Mouse (Mus musculus) spleen, postnatal 36 days (tissue): ENCODE measurements around the gene Mpp3.
A peak's percentile ranks its signal among the peaks of the same experiment; 100 is the strongest.

Experiments
- DNase-seq, 2 experiments: peaks; one replicate each; pipeline ENCODE4 v3.0.0; 2022; ENCODE audit warnings: low spot score in 2 of 2, mixed read lengths in 1 of 2

Gene Mpp3

DNA sequence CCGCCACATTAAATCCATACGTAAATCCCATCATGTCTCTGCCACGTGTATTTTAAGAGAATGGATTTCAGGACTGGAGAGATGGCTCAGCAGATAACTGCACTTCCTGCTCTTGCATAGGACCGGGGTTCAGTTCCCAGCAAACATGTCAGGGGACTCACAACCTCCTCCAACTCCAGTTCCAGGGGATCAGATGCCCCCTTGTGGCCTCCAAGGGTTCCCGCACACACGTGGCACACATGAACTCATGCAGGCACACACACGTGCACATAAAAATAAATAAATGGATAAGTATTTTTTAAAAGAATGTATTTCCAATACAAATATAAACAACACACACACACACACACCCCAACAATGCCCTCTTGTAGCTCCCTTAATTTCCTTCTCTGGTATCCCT is 51.3 kb downstream of the Mpp3 start:
- no peak for DNase-seq

DNA sequence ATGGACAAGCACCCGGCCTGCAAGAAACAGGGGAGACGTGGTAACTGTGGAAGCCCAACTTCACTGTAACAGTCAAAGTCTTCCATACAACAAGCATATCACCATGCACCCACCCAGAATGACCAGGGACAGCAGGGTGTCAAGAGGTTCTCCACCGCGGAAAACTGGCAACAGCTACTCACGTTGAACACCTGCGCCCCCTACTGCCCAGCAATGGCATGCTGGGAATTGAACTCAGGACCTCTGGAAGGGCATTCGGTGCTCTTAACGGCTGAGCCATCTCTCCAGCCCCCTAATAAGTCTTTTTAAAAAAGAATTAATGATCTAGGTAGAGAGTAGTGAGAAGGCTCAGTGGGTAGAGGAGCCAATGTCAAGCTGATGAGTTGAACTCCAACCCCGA is 53.3 kb downstream of the Mpp3 start:
- DNase-seq = no peak

DNA sequence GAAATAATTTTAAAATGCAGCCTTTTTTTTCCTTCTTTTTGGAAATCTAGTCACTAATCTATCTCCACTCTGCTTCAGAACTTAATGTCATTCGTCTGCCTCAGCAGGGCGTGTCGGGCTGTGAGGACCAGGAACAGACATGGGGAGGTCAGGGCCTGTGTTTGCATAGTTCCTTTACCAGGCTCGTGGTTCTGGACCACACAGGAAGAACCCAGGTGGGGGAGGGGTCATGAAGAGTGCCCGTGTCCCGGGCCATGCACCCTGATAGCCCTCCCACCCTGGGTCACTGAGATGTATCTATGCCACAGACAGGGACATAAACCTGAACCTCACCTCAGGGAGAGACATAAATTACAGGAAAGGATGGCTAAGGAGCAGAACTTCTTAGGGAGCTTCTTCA is 54.1 kb downstream of the Mpp3 start:
- DNase-seq = no peak

DNA sequence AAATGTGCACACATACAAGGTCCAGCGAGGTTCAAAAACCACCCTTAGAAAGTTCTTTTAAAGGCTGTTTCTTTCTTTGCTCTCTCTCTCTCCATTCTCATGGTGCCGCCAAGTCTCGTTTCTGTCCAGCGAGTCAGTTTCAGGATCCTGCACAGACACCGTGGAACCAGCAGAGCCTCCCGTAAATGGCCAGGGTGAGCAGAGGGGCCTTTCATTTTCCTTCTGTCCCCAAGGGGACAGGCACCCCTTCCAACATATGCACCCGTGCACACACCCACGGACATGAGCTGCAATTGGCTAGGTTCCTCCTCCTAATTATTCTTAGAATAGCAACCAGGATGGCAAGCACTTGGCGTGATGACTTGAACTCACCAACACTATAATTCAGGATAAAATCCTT is 54.8 kb downstream of the Mpp3 start:
- DNase-seq = no peak

DNA sequence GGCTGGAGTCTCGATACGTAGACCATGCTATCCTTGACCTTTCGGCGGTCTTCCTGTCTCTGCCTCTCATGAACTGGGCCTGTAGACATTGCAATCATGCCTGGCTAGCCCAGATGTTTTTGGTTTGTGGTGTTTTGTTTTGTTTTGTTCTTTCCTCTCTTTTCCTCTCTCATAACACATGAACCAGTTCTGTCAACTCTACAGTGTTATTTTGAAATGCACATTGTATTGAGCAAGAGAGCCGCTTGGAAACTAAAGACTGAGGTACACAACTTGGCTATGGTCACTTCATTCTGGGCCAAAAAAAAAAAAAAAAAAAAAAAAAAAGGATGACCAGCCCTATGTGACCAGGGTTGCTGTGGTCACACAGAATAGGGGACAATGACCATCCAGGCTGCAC is 55.6 kb downstream of the Mpp3 start:
- DNase-seq = no peak

DNA sequence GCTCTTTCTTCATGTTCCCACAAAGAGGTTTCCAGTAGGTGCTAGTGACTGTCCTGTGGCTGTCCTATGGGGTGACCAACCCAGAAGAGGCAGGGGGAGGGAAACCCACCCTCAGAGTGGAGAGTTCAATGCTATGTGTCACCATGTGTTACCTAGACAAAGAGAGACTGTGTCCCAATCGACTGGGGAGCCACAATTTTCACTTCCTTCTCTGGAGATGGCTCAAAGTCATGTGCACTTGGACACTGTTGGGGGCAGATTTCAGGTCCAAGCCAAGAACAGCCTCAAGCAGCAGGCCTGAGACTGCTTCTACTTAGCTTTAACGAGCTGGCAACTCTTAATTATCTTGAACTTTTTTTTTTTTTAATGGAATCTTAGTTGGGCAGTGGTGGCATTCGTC is 56.2 kb downstream of the Mpp3 start:
- DNase-seq = no peak

DNA sequence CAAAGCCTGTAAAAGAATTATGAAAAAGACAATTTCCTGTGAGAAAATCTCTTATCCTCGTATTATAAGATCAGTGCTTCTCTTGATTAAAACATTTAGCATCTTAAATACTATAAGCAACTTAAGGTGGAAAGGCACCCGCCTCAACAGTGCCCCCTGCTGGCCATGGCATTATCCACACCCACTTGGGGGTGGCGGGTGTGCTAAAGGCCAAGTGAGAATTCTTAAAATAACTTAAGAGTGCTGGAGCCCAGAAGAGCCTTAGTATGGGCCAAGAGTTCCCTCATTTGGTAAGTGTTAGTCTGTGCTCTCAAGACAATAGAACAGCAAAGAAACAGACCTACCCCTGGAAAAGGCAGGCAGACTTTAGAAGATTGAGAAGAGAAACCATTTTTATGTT is 56.9 kb downstream of the Mpp3 start:
- no peak for DNase-seq

DNA sequence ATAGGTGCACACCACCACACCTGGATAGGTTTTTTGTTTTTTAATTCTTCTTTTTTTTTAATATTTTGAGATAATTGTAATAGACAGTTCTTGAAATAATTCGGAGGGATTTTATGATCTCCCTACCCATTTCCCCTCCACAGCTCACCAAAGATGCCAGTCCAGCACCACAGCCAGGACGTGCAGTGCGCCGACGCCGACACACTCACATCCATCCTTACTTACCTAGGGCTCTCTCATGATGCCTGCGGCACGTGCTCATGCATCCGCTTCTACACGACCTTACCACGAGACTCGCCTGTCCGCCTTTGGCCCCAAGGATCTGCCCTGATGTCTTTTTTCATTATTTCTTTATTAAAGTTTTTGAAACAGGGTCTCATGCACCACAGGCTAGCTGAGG is 58.4 kb downstream of the Mpp3 start:
- DNase-seq = no peak

DNA sequence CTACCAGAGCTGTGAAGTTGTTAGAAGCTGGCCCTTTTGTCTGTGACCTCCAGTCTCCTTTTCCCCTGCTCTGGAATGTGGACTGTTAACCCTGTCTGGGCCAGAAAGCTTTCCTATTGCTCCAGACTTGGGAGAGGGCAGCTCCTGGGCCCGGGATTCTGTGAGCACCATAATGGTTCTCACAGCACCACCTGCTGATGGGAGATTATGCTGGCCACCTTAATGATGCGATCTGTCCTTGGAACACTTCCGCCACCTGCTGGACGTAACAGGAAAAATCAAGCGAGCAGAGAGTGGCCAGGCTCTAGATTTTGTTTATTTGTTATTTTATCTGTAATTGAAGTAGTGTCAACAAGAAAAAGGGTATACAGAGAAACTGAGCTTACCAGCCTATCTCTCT is 59.5 kb downstream of the Mpp3 start:
- DNase-seq = peak; percentile 58 to 72

DNA sequence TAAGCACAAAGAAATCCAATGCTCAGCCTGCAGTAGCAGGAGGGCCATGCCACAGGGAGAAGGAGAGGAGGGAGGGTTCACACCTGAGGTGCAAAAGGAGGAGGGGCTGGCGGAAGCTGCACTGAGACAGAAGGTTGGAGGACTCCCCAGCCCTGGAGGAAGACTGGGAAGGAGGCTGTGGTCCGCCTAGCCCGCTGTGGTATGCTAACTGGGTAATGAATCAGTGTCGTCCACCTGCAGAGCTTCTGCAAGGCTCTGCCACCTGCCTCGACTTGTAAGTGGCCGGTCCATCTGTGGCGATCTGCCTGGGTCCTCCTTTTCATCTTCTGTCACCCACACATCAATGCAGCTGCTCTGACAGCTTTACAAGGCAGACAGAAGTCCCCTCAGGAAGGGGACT is 60.0 kb downstream of the Mpp3 start:
- DNase-seq = no peak

DNA sequence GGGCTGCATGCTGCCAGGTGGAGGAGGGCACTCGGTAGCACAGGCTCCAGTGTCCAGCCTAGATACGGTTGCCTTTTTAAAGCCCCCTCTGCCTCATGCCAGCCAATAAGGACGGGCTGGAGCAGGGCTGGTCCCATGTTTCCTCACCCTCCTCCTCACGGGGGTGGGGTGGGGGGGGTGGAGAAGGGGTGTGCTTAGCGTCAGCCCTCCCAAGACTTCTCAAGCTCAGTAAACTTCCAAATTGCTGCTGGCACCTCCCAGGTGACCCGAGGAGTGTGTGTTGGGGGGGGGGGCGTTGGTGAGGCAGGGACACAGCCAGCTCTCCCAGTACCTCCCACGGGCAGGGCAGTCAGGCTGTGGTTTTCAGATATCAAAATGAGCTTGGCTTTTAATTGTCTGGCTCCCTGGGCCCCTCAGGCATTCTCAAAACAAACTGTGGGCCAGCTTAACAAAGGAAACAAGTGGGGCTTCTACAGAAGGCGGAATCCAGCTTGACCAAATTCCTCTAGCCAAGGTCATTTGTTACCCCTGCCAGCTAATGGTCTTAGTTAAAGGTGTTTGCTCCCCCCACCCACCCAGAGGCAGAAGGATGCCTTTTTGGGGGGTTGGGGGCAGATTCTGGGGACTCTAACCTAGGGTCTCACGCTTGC is 61.2 kb downstream of the Mpp3 start, which contains the start of gene Sost:
Gene Sost (minus strand): TSS at position 51 of the 650 bp plus-strand sequence.
- no peak for DNase-seq

DNA sequence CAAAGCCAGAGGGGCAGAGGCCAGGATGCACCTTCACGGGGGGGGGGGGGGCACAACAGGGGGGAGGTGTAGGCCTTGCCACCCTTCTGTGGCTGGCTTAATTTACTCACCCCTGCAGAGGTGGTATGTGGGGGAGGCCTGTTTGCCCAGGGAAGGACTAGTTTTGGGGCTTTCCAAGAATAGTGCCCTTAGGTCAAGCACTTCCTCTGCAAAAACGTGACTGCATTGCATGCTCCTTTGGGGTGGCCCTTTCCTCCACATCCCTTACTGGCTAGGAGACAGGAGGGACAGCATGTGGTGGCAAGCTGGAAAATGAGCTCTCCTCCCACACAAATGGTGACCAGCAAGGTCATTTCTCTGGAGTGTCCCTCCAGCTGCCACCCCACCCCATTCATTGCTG is 62.7 kb downstream of the Mpp3 start:
- DNase-seq = peak; percentile 12 to 37

DNA sequence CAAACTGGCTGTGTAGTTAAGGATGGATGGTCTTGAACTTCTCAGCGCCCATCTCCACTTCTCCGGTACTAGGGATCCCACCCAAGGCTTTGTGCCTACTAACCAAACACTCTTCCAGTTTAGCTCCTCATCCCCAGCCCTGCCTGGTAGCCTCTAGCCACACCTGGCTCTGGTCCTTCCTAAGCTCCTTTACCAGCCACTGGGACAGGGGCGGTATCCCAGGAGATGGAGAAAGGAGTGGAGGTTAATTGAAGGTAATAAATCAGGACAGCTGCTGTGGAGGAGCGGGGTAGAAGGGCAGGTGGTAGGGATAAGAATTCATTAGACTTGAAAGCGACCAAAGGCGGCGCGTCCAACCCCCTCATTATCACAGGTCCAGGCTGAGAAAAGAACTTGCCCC is 63.6 kb downstream of the Mpp3 start:
- no peak for DNase-seq

DNA sequence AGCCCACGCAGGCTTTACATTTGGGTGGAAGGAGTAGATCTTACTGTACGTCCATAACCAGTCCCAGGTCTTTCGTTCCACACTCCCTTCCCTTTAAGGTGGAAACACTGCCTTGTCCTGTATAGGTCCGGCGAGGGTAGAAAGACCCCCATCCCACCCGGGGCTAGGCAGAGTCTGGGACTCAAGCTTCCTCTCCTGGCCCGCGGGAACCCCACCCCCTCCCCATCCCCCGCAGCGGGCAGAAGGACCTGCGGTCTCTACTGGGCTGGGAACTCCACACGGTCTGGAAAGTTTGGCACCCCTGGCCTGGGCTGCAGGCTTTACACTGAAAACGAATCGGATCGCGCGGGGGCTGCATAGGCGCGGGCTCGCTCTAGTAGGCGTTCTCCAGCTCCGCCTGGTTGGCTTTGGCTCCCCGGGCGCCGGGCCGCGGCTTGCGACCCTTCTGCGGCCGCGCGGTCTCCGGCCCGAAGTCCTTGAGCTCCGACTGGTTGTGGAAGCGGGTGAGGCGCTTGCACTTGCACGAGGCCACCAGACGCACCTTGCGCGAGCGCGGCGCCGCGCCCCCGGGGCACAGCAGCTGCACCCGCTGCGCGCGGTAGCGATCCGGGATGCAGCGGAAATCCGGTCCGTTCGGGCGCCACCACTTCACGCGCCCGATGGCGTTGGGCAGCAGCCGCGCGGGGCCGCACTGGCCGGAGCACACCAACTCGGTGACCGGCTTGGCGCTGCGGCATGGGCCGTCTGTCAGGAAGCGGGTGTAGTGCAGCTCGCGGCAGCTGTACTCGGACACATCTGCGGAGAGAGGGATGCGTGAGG is 64.6 kb downstream of the Mpp3 start:
- no peak for DNase-seq

DNA sequence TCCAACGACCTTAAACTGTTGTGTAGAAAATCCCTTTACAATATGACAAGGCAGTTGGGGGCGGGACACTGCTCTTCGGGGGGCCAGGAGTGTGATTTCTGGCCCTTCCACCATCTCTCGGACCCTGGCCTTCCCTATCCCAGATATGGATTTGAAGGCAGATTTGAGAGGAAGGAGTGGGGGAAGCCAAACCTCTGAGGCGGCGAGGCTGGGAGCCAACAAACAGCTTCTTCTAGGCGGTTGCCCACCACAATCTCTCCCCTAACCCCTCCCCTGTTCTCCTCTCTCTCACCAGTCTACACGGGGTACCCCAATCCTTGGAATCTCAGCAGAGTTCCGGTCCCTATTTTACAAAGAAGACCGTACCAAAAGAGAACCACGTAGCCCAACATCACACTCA is 65.2 kb downstream of the Mpp3 start:
- DNase-seq = no peak

DNA sequence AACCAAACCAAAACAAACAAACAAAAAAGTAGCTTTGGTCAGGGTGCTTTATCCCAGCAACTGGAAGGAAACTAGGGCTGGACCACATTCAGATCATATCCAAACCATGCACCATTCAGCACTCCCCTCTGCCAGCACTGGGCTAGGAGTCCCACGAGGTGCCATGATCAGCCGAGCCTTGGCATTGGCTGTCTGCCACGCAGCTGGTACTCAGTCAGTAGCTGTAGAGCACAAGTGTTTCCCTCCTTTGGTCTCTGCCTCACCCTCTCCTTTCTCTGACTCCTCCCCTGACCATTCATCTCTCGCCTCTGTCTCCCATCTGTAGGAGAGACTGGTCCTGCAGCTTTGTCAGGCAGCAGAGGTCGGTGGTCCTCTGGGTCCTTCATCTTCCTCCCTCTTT is 70.8 kb downstream of the Mpp3 start:
- DNase-seq = no peak

DNA sequence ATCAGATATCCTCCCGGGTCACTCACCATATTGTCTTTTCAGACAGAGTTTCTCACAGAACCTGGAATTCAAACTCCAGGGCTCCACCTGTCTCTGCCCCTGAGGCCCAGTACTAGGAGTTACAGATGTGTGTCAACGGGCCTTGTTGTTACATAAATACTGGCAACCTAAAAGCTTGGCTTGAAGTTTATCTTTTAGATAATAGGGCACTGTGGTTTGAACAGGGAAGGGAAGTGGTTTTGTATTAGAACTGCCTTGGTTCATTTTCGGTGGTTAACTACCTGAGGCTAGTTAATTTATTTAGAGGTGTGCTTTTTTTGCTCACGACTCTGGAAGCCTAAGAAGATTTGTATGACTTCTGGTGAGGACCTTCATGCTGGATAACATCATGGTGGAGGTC is 74.8 kb downstream of the Mpp3 start:
- no peak for DNase-seq

DNA sequence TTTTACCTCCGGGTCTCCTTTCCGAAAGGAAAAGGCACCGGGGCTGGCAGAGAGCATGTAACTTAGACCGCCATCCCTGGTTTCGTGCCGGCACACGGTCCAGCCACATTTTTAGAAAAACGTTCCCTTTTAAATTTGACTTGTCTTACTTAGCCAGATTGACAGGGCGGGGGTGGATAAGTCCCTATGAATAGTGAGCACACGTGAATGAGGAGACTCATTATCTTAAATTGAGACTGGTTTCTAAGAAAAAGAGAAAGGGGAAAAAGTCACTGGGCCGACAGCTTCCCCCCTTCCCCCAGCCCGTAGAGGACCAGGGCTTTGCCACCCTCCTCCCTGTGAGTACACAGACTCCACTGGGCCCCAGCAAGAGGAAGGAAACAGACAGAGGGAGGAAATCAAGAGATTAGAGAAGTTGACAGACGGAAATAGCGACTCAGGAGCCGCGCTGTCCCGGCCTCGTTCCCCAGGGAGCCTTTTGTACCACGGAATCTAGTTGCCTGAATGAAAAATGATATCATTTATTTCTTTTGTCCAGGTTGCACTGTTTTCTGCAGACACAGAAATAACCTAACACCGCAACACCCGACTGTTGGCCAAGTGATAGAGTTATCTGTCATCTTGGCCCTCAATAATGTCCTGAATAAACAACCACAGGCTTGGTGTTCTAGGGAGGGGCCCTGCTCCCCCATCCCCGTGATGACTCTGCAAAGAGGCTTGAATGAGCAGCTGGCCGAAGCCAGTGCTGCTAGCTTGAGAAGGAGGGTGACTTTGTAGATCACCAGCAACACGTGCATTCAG is 75.5 kb downstream of the Mpp3 start:
- DNase-seq = peak; percentile 73

DNA sequence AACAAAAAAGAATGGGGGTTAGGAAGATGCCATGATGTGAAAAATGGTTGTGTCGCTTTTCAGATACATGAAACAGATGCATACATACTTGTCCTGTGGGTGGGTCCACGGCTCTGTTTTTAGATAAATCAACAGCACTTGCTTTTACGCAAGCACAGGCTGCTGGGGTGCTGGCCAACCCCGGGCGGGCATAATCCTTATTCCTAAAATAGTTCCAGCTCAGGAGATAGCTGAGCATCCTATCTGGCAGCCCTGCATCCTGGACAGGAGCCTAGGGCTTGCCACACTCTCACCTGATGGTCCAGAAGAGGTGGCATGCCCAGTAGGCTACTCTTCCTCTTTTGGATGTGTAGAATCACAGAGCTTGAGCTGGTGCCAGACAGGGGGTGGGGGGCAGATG is 78.2 kb downstream of the Mpp3 start:
- DNase-seq = no peak
